Mouse (Mus musculus): ENCODE measurements around the gene Mtif2.

DNA sequence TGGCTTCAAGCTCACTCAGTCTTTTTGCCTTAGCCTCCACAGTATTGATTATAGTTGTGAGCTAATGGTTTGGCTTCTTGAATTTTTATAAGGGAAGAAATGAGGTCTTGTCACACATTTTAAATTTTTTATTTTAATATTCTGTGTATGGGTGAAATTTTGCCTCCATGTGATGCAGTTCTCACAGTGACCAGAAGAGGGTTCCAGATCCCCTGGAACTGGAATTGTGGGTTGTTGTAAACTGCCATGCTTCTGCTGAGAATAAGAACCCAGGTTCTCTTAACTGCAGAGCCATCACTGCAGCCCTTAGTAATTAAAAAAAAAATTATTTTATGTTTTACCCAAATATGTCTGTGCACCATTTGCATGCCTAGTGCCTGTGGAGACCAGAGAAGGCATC, 53.4 kb downstream of the Mtif2 start:
- TF ChIP-seq CTCF (IDR thresholded peaks at IDR 0.05; ENCODE audit: extremely low read depth, insufficient read length, insufficient replicate concordance, low read depth, low read length): no peak
- TF ChIP-seq POLR2A (IDR thresholded peaks at IDR 0.05; ENCODE audit: low read depth, low read length): no peak
